Mouse (Mus musculus) heart, embryonic 12.5 days (tissue): ENCODE data around the gene Acsbg2. TPM values are rescaled to one million over a fixed set of nuclear protein-coding genes. Genes with fewer than 3 reads are reported as not detected.

Source experiments
- ATAC-seq: fragments of 200-750 bp; cut with Nextera tagmentation; 2 replicates; pipeline ENCODE4 v1.8.0; 2017; ENCODE audit warnings: moderate TSS enrichment, moderate library complexity; ENCODE audit not compliant: insufficient number of reproducible peaks, low FRiP score
- H3K27ac ChIP-seq: fragments of 300-500 bp; sonication (generic); 2 replicates; pipeline ENCODE4 v1.5.1; 2016; ENCODE audit warnings: mild to moderate bottlenecking, moderate library complexity; ENCODE audit not compliant: poor library complexity, severe bottlenecking
- H3K27me3 ChIP-seq: fragments of 300-500 bp; sonication (generic); replicated peaks from 2 replicates; pipeline ENCODE4 v1.6.1; 2016; ENCODE audit warnings: mild to moderate bottlenecking, moderate library complexity
- H3K36me3 ChIP-seq: fragments of 300-500 bp; sonication (generic); 2 replicates; pipeline ENCODE4 v1.6.1; 2016; ENCODE audit warnings: mild to moderate bottlenecking, moderate library complexity
- H3K4me1 ChIP-seq: fragments of 300-500 bp; sonication (generic); replicated peaks from 2 replicates; pipeline ENCODE4 v1.6.1; 2016; ENCODE audit warnings: mild to moderate bottlenecking
- H3K4me2 ChIP-seq: fragments of 300-500 bp; sonication (generic); 2 replicates; pipeline ENCODE4 v1.6.1; 2016; ENCODE audit warnings: mild to moderate bottlenecking, moderate library complexity
- H3K4me3 ChIP-seq: fragments of 300-500 bp; sonication (generic); 2 replicates; pipeline ENCODE4 v1.5.1; 2016; ENCODE audit warnings: mild to moderate bottlenecking
- H3K9ac ChIP-seq: fragments of 300-500 bp; sonication (generic); 2 replicates; pipeline ENCODE4 v1.6.1; 2016; ENCODE audit warnings: mild to moderate bottlenecking, moderate library complexity
- H3K9me3 ChIP-seq: fragments of 300-500 bp; sonication (generic); replicated peaks from 2 replicates; pipeline ENCODE4 v1.6.1; 2016; ENCODE audit warnings: mild to moderate bottlenecking, moderate library complexity
- WGBS: fragments of 180-500 bp; shearing (Covaris S2); methylation state at CpG from one replicate; pipeline ENCODE4 v1.1.7; 2016; 5-methylcytosine and 5-hydroxymethylcytosine counted together
- polyA plus RNA-seq: library from polyadenylated mRNA; unstranded; fragments of >200 nt; fragmentation: Nextera tagmentation; extraction: Ambion mirVana; gene quantifications from 2 replicates; pipeline ENCODE4 v1.2.1, GENCODE M21; 2016

Acsbg2 gene
- polyA plus RNA-seq, 1 experiment from 2014 or later, result not detected

GRCm38 (mm10) chr17:56802065-56802464 lies 72.2 kb downstream of the Acsbg2 start:
- no peak for ATAC-seq
- Histone ChIP-seq H3K9me3 (no peaks in the 10 kb centered on the region), H3K4me2 (no peak overlapping the region), H3K4me3 (no peak overlapping the region), H3K4me1 (no peaks in the 10 kb centered on the region), H3K9ac (no peak overlapping the region), H3K27ac (no peak overlapping the region), H3K27me3 (peaks cover 2% of the 10 kb centered on the region; the same call in 1 of the 2 replicates), H3K36me3 (peaks cover 6% of the 10 kb centered on the region; the same call in 1 of the 2 replicates)
- WGBS, result 66% methylated on average over 8 of the region's 8 CpGs

- no peak for ATAC-seq
These were observed 75.0 kb downstream of the Acsbg2 start for GRCm38 (mm10) chr17:56799276-56799675.

GRCm38 (mm10) chr17:56793614-56794319 lies 80.5 kb downstream of the Acsbg2 start:
- peaks cover 9% of the 10 kb centered on the region for H3K4me1 ChIP-seq
- no peak for ATAC-seq
- no peak overlapping the region for H3K4me3 ChIP-seq
- H3K9me3 ChIP-seq, result no peaks in the 10 kb centered on the region
- H3K4me2 ChIP-seq, result no peak overlapping the region
- WGBS, result 59% methylated on average over 6 of the region's 6 CpGs
- no peaks in the 10 kb centered on the region for H3K27me3 ChIP-seq
- no peaks in the 10 kb centered on the region for H3K36me3 ChIP-seq
- H3K27ac ChIP-seq, result no peak overlapping the region
- H3K9ac ChIP-seq, result no peak overlapping the region

More at GRCm38 (mm10) chr17:56799276-56799675, 75.0 kb downstream of the Acsbg2 start:
- no peaks in the 10 kb centered on the region for H3K4me1 ChIP-seq
- no peaks in the 10 kb centered on the region for H3K9me3 ChIP-seq
- no peak overlapping the region for H3K27ac ChIP-seq
- no peak overlapping the region for H3K4me2 ChIP-seq
- peaks cover 6% of the 10 kb centered on the region; the same call in 1 of the 2 replicates for H3K36me3 ChIP-seq
- WGBS, result 85% methylated on average over 3 of the region's 3 CpGs
- no peak overlapping the region for H3K4me3 ChIP-seq
- no peaks in the 10 kb centered on the region for H3K27me3 ChIP-seq
- H3K9ac ChIP-seq, result no peak overlapping the region

Other genes with a start within 250 kb of the Acsbg2 start
- gene Lonp1, start 247.6 kb downstream of the Acsbg2 start, polyA plus RNA-seq, result 66.2 and 67.3 TPM in 2 replicates
- gene Catsperd, start 246.3 kb downstream of the Acsbg2 start, polyA plus RNA-seq, result 0.28 and 0.42 TPM in 2 replicates
- 63.2 and 64.5 TPM in 2 replicates for gene Ranbp3, start 201.2 kb downstream of the Acsbg2 start, polyA plus RNA-seq
- 638 and 663 TPM in 2 replicates for gene Ndufa11, start 156.7 kb downstream of the Acsbg2 start, polyA plus RNA-seq
- gene Vmac, start 156.4 kb downstream of the Acsbg2 start, polyA plus RNA-seq, result 12.1 and 12.9 TPM in 2 replicates
- 7.5 and 9.0 TPM in 2 replicates for gene Nrtn, start 116.9 kb downstream of the Acsbg2 start, polyA plus RNA-seq
- gene Dus3l, start 109.7 kb downstream of the Acsbg2 start, polyA plus RNA-seq, result 33.3 and 34.8 TPM in 2 replicates
- gene Prr22, start 104.2 kb downstream of the Acsbg2 start, polyA plus RNA-seq, result 1.0 and 1.4 TPM in 2 replicates
- gene Rfx2, start 43.4 kb downstream of the Acsbg2 start, polyA plus RNA-seq, result 3.8 and 4.4 TPM in 2 replicates
- 0.33 and 0.36 TPM in 2 replicates for gene 1700061G19Rik, start 1.0 kb upstream of the Acsbg2 start, polyA plus RNA-seq
- 45.3 and 50.6 TPM in 2 replicates for gene Mllt1, start 61.0 kb upstream of the Acsbg2 start, polyA plus RNA-seq
- gene Acer1, start 107.7 kb upstream of the Acsbg2 start, polyA plus RNA-seq, result not detected in 2 replicates
- 98.1 and 102 TPM in 2 replicates for gene Clpp, start 115.9 kb upstream of the Acsbg2 start, polyA plus RNA-seq
- 48.5 and 52.8 TPM in 2 replicates for gene Alkbh7, start 122.9 kb upstream of the Acsbg2 start, polyA plus RNA-seq
- gene Pspn, start 125.6 kb upstream of the Acsbg2 start, polyA plus RNA-seq, result 0.55 TPM in 1 of 2 replicates, not detected in the other
- 34.3 and 36.4 TPM in 2 replicates for gene Gtf2f1, start 136.8 kb upstream of the Acsbg2 start, polyA plus RNA-seq
- gene Gm17949, start 137.0 kb upstream of the Acsbg2 start, polyA plus RNA-seq, result 0.22 and 0.43 TPM in 2 replicates
- 52.4 and 58.7 TPM in 2 replicates for gene Khsrp, start 157.1 kb upstream of the Acsbg2 start, polyA plus RNA-seq
- gene Slc25a41, start 167.2 kb upstream of the Acsbg2 start, polyA plus RNA-seq, result not detected in 2 replicates
- 0.27 and 0.94 TPM in 2 replicates for gene Crb3, start 184.7 kb upstream of the Acsbg2 start, polyA plus RNA-seq
- 15.5 and 17.2 TPM in 2 replicates for gene Slc25a23, start 185.4 kb upstream of the Acsbg2 start, polyA plus RNA-seq
- gene Dennd1c, start 204.1 kb upstream of the Acsbg2 start, polyA plus RNA-seq, result 0.66 and 1.4 TPM in 2 replicates
- 9.4 and 11.3 TPM in 2 replicates for gene Tubb4a, start 213.3 kb upstream of the Acsbg2 start, polyA plus RNA-seq
- 5.3 and 7.1 TPM in 2 replicates for gene Tnfsf9, start 230.9 kb upstream of the Acsbg2 start, polyA plus RNA-seq